Mouse (Mus musculus) olfactory bulb, adult 2 months (tissue): ENCODE data around the gene Def8.

ENCODE experiments used
- CTCF ChIP-seq: fragments of 200-500 bp; IDR thresholded peaks from 2 replicates; pipeline ENCODE4 v1.5.1; 2012; ENCODE audit warnings: low read depth, mild to moderate bottlenecking, low read length, moderate library complexity; ENCODE audit not compliant: insufficient read depth
- POLR2A ChIP-seq: fragments of 200-500 bp; IDR thresholded peaks from 2 replicates; pipeline ENCODE4 v1.6.1; 2012; ENCODE audit warnings: mild to moderate bottlenecking, low read depth, low read length, moderate library complexity; ENCODE audit not compliant: insufficient read depth

DNA sequence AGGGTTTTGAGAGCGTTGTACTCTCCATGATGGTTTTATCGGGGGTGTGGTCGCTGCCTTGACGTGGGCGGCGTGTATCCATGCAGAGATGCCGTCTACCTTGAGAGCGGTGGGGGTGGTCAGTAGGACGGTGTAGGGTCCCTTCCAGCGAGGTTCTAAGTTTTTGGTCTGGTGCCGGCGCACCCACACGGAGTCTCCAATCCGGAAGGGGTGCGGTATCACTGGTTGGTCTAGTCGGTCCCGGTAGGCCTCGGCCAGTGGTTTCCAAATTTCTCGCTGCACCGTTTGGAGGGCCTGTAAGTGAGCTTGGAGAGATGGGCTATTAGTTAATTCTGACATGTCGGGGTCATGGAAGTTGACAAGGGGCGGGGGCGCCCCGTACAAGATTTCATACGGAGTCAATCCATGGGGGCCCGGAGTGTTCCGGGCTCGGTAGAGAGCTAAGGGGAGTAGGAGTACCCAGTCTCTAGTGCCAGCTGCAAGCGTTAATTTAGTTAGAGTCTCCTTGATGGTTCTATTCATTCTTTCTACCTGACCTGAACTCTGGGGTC lies 5.1 kb downstream of the Def8 start:
- no peak for TF ChIP-seq POLR2A
- TF ChIP-seq CTCF: no peak
